Mouse (Mus musculus): ENCODE measurements at regions not wholly inside any gene's neighbourhood (a gene's known extent, or its start where the extent isn't known, plus 50 kb on each side); places are given as distances from the start of the nearest gene placed in this dataset.
A peak's percentile ranks its signal among the peaks of the same experiment; 100 is the strongest.
"Not testable (repeated sequence)": the region's sequence is repeated elsewhere in the genome, so short reads cannot be mapped to it uniquely, and the experiment has no call there.

GRCm38 (mm10) chr4:101366905-101367679 lies 52.0 kb upstream of the Ak4 start:
- peak; percentile 47 for DNase-seq (ENCODE audit: low spot score)
- Histone ChIP-seq H3K4me1 (no peaks in the 10 kb centered on the region), H3K36me3 (replicated peaks) (no peaks in the 10 kb centered on the region), H3K9me3 (no peaks in the 10 kb centered on the region), H3K4me3 (no peak overlapping the region), H3K27ac (replicated peaks) (no peak overlapping the region), H3K27me3 (replicated peaks; ENCODE audit: low read depth, poor library complexity, severe bottlenecking) (no peaks in the 10 kb centered on the region)
- 65% methylated on average over 13 of the region's 13 CpGs for WGBS

- no peaks in the 10 kb centered on the region for H3K27me3 ChIP-seq (replicated peaks; ENCODE audit: low read depth, poor library complexity, severe bottlenecking)
- H3K9me3 ChIP-seq: no peaks in the 10 kb centered on the region
- H3K36me3 ChIP-seq (replicated peaks): no peaks in the 10 kb centered on the region
- 90% methylated on average over 3 of the region's 3 CpGs for WGBS
- no peak for DNase-seq (ENCODE audit: low spot score)
- no peaks in the 10 kb centered on the region for H3K4me1 ChIP-seq
- no peak overlapping the region for H3K4me3 ChIP-seq
- no peak overlapping the region for H3K27ac ChIP-seq (replicated peaks)
These were observed 53.8 kb upstream of the Ak4 start for GRCm38 (mm10) chr4:101365299-101365698.

- Histone ChIP-seq H3K4me3 (no peak overlapping the region), H3K27ac (replicated peaks) (no peak overlapping the region), H3K4me1 (no peaks in the 10 kb centered on the region), H3K27me3 (replicated peaks; ENCODE audit: low read depth, poor library complexity, severe bottlenecking) (no peaks in the 10 kb centered on the region), H3K36me3 (replicated peaks) (no peaks in the 10 kb centered on the region), H3K9me3 (no peaks in the 10 kb centered on the region)
- WGBS: 81% methylated on average over 2 of the region's 2 CpGs
- no peak for DNase-seq (ENCODE audit: low spot score)
These were observed 54.4 kb upstream of the Ak4 start for GRCm38 (mm10) chr4:101364716-101365115.

GRCm38 (mm10) chr4:101363231-101363630 lies 55.8 kb upstream of the Ak4 start:
- WGBS: 94% methylated on average over 1 of the region's 1 CpGs
- not testable (repeated sequence) for DNase-seq (ENCODE audit: low spot score); H3K36me3 ChIP-seq (replicated peaks)

GRCm38 (mm10) chr4:101361779-101362178 lies 57.3 kb upstream of the Ak4 start:
- no peak overlapping the region for H3K27ac ChIP-seq (replicated peaks)
- H3K4me1 ChIP-seq: peaks cover 9% of the 10 kb centered on the region
- H3K36me3 ChIP-seq (replicated peaks): no peaks in the 10 kb centered on the region
- no peaks in the 10 kb centered on the region for H3K9me3 ChIP-seq
- H3K27me3 ChIP-seq (replicated peaks; ENCODE audit: low read depth, poor library complexity, severe bottlenecking): no peaks in the 10 kb centered on the region
- no peak overlapping the region for H3K4me3 ChIP-seq
- no peak for DNase-seq (ENCODE audit: low spot score)
- 86% methylated on average over 1 of the region's 1 CpGs for WGBS

More at GRCm38 (mm10) chr4:101363231-101363630, 55.8 kb upstream of the Ak4 start:
- not testable (repeated sequence) for H3K27me3 ChIP-seq (replicated peaks; ENCODE audit: low read depth, poor library complexity, severe bottlenecking); H3K4me1 ChIP-seq; H3K9me3 ChIP-seq; H3K4me3 ChIP-seq; H3K27ac ChIP-seq (replicated peaks)

GRCm38 (mm10) chr4:101360296-101360695 lies 58.8 kb upstream of the Ak4 start:
- Histone ChIP-seq H3K27ac (replicated peaks) (no peak overlapping the region), H3K4me3 (no peak overlapping the region), H3K36me3 (replicated peaks) (no peaks in the 10 kb centered on the region), H3K9me3 (no peaks in the 10 kb centered on the region), H3K4me1 (peaks cover 16% of the 10 kb centered on the region), H3K27me3 (replicated peaks; ENCODE audit: low read depth, poor library complexity, severe bottlenecking) (peaks cover 2% of the 10 kb centered on the region)
- WGBS: 81% methylated on average over 7 of the region's 7 CpGs
- no peak for DNase-seq (ENCODE audit: low spot score)

- H3K9me3 ChIP-seq: no peaks in the 10 kb centered on the region
- 91% methylated on average over 5 of the region's 5 CpGs for WGBS
- DNase-seq (ENCODE audit: low spot score): no peak
- H3K27ac ChIP-seq (replicated peaks): no peak overlapping the region
- H3K4me3 ChIP-seq: no peak overlapping the region
- peaks cover 27% of the 10 kb centered on the region for H3K4me1 ChIP-seq
- H3K27me3 ChIP-seq (replicated peaks; ENCODE audit: low read depth, poor library complexity, severe bottlenecking): peaks cover 13% of the 10 kb centered on the region
- H3K36me3 ChIP-seq (replicated peaks): no peaks in the 10 kb centered on the region
These were observed 60.0 kb upstream of the Ak4 start for GRCm38 (mm10) chr4:101359119-101359518.

- 97% methylated on average over 3 of the region's 3 CpGs for WGBS
- DNase-seq (ENCODE audit: low spot score): no peak
These were observed 60.6 kb upstream of the Ak4 start for GRCm38 (mm10) chr4:101358525-101358924.

GRCm38 (mm10) chr4:101357923-101358322 lies 61.2 kb upstream of the Ak4 start:
- Histone ChIP-seq H3K36me3 (replicated peaks) (no peaks in the 10 kb centered on the region), H3K9me3 (no peaks in the 10 kb centered on the region), H3K27me3 (replicated peaks; ENCODE audit: low read depth, poor library complexity, severe bottlenecking) (peaks cover 13% of the 10 kb centered on the region), H3K4me1 (peaks cover 34% of the 10 kb centered on the region), H3K4me3 (no peak overlapping the region; the same call in 1 of the 2 replicates), H3K27ac (replicated peaks) (no peak overlapping the region)
- DNase-seq (ENCODE audit: low spot score): no peak
- 91% methylated on average over 8 of the region's 8 CpGs for WGBS

More at GRCm38 (mm10) chr4:101358525-101358924, 60.6 kb upstream of the Ak4 start:
- Histone ChIP-seq H3K27ac (replicated peaks) (no peak overlapping the region), H3K4me1 (peaks cover 33% of the 10 kb centered on the region), H3K4me3 (no peak overlapping the region), H3K27me3 (replicated peaks; ENCODE audit: low read depth, poor library complexity, severe bottlenecking) (peaks cover 13% of the 10 kb centered on the region), H3K36me3 (replicated peaks) (no peaks in the 10 kb centered on the region), H3K9me3 (no peaks in the 10 kb centered on the region)

- no peaks in the 10 kb centered on the region for H3K36me3 ChIP-seq (replicated peaks)
- H3K27ac ChIP-seq (replicated peaks): peak overlapping the region; percentile 94
- DNase-seq (ENCODE audit: low spot score): no peak
- no peaks in the 10 kb centered on the region for H3K9me3 ChIP-seq
- 23% methylated on average over 31 of the region's 31 CpGs for WGBS
- H3K27me3 ChIP-seq (replicated peaks; ENCODE audit: low read depth, poor library complexity, severe bottlenecking): peaks cover 13% of the 10 kb centered on the region
- H3K4me3 ChIP-seq: peak overlapping the region; percentile 90
- H3K4me1 ChIP-seq: peaks cover 34% of the 10 kb centered on the region
These were observed 61.9 kb upstream of the Ak4 start for GRCm38 (mm10) chr4:101356954-101357891.

GRCm38 (mm10) chr4:101356093-101356953 lies 62.8 kb upstream of the Ak4 start:
- DNase-seq (ENCODE audit: low spot score): peak; percentile 80
- no peaks in the 10 kb centered on the region for H3K9me3 ChIP-seq
- no peaks in the 10 kb centered on the region for H3K36me3 ChIP-seq (replicated peaks)
- H3K27ac ChIP-seq (replicated peaks): peak overlapping the region; percentile 94
- peak overlapping the region; percentile 90 for H3K4me3 ChIP-seq
- H3K27me3 ChIP-seq (replicated peaks; ENCODE audit: low read depth, poor library complexity, severe bottlenecking): peaks cover 13% of the 10 kb centered on the region
- H3K4me1 ChIP-seq: peaks cover 34% of the 10 kb centered on the region
- whole genome bisulfite sequencing: 2% methylated on average over 107 of the region's 107 CpGs

All from embryonic facial prominence, embryonic 10.5 days (tissue).